Mouse (Mus musculus) liver, embryonic 14.5 days (tissue): Measurements from ENCODE around the gene Wasl.

Experiments
- CTCF ChIP-seq: IDR thresholded peaks from 2 replicates; pipeline ENCODE4 v1.5.1; 2016; ENCODE audit warnings: antibody characterized with exemption, low read depth, control low read depth
- EP300 ChIP-seq: IDR thresholded peaks from 2 replicates; pipeline ENCODE4 v1.6.1; 2016; ENCODE audit warnings: antibody characterized with exemption, low read depth

DNA sequence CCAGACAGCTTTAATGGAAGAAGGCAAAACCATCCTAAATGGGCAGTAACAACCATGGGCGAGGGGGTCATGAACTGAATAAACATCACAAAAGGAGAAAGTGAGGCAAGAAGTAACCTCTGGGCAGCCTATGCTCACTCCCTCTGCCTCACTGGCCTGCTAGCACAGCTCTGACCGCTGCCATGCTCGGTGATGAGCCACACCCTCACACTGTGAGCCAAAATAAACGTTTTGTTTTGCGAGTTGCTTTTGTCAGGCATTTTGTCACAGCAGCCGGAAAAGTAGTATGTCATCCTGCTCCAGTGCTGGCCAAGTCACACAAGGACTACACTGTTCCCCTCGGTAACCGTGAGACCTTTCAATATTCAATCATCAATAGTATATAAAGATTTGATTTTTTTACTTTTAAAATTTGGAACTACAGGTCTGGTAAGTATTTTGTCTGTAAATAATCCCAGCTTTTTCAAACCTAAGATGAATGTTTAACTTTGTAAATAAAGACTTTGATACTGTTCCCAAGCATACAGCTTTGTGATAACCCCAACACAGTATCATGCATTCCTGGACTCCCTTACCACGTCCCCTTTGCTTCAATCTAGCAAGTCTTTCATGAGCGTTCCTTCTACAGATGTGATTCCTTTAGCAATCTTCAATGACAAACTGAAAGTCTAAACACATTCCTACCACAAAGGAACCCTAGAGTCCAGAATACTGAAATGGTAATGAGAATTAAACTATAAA is 7.0 kb downstream of the Wasl start:
- TF ChIP-seq CTCF (no peak), EP300 (no peak)
